Mouse (Mus musculus): ENCODE measurements around the gene Pih1d2. TPM values are rescaled to one million over a fixed set of nuclear protein-coding genes. Genes with fewer than 3 reads are reported as not detected.

Pih1d2 gene
- polyA plus RNA-seq, 1 experiment from 2014 or later = 5.6 TPM

DNA sequence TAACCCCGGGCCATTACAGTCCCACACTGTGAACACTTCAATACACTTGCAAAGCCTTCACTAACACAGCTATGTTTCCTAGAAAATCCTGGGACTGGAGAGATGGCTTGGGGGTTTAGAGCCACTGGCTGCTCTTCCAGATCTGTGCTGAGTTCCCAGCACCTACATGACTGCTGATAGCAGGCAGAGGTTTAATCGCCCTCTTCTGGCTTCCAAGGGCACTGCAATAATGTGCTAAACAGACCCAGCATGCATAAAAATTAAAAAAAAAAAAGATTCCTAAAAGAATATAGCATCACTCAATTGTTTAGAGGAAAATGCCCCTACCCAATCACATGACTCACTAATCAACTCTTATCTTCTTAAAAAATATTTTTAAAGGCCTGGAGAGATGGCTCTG lies 15.9 kb downstream of the Pih1d2 start:
- DNase-seq (ENCODE audit: low spot score) (no peak), ATAC-seq (ENCODE audit: insufficient number of reproducible peaks, low FRiP score, low TSS enrichment, low read depth) (no peak)
- Histone ChIP-seq H3K9me3 (ENCODE audit: control insufficient read depth, low read length) (no peaks in the 10 kb centered on the region), H3K36me3 (ENCODE audit: control insufficient read depth, insufficient read depth, low read length) (peaks cover 3% of the 10 kb centered on the region; the same call in 1 of the 2 replicates), H3K4me3 (ENCODE audit: low read depth, low read length) (no peak overlapping the region), H3K27ac (replicated peaks; ENCODE audit: low read depth, low read length) (no peak overlapping the region), H3K9ac (ENCODE audit: low read length) (no peak overlapping the region), H3K4me1 (ENCODE audit: control insufficient read depth, insufficient read depth, low read length) (no peaks in the 10 kb centered on the region), H3K4me2 (ENCODE audit: low read depth, severe bottlenecking) (no peak overlapping the region), H3K27me3 (ENCODE audit: control insufficient read depth, insufficient read depth, low read length) (no peaks in the 10 kb centered on the region)
- 52% methylated on average over 2 of the region's 2 CpGs for WGBS

DNA sequence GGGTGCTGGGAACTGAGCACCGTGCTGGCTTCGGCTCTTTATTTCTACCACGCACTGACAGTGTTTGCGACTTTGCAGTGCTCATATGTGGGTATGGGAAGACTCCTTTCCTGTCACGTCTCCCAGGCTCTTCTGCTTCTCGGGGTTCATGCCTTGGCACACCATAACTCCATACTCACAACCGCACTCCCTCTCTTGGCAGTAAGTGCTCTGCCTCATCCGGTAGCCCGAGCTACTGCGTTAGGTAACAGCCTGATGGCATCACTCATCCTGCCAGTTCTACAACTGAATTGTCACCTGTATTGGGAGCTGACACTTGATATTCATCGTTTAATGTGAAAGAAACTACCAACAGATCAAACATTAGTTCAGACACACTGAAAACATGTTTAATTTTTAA lies 17.1 kb downstream of the Pih1d2 start:
- Histone ChIP-seq H3K4me2 (ENCODE audit: low read depth, severe bottlenecking) (no peak overlapping the region), H3K4me1 (ENCODE audit: control insufficient read depth, insufficient read depth, low read length) (no peaks in the 10 kb centered on the region), H3K4me3 (ENCODE audit: low read depth, low read length) (no peak overlapping the region), H3K9ac (ENCODE audit: low read length) (no peak overlapping the region), H3K27ac (replicated peaks; ENCODE audit: low read depth, low read length) (no peak overlapping the region), H3K27me3 (ENCODE audit: control insufficient read depth, insufficient read depth, low read length) (no peaks in the 10 kb centered on the region), H3K9me3 (ENCODE audit: control insufficient read depth, low read length) (no peaks in the 10 kb centered on the region), H3K36me3 (ENCODE audit: control insufficient read depth, insufficient read depth, low read length) (peaks cover 3% of the 10 kb centered on the region; the same call in 1 of the 2 replicates)
- DNase-seq (ENCODE audit: low spot score) = no peak
- 94% methylated on average over 11 of the region's 11 CpGs for WGBS
- no peak for ATAC-seq (ENCODE audit: insufficient number of reproducible peaks, low FRiP score, low TSS enrichment, low read depth)

DNA sequence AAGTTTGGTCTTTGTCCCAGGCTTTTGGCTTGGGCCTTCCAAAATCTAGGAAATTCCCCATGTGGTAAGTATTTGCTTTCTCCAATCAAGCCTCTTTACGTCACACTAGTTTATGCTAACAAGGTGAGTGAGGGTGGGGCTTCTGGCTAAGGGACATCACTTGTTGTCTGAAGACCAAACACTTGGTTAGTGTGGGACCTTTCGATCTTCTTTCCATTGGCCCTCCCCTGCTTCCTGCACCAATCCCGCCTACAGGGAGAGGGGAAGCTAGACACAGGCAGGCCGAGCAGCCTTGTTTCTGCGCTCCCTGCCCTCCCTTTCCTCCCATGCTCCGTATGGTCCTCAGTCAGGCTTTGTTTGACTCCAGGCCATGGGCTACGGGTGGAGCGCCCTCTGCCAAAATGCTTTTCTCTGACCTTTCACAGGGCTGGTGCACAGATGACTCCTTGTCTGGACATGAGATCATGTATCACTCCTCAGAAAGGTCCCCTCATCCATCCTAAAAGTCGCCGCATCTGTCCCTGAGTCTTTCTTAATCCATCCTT lies 29.8 kb downstream of the Pih1d2 start:
- Histone ChIP-seq H3K4me1 (ENCODE audit: control insufficient read depth, insufficient read depth, low read length) (no peaks in the 10 kb centered on the region), H3K9ac (ENCODE audit: low read length) (no peak overlapping the region), H3K27ac (replicated peaks; ENCODE audit: low read depth, low read length) (no peak overlapping the region), H3K9me3 (ENCODE audit: control insufficient read depth, low read length) (no peaks in the 10 kb centered on the region), H3K4me2 (ENCODE audit: low read depth, severe bottlenecking) (no peak overlapping the region), H3K4me3 (ENCODE audit: low read depth, low read length) (no peak overlapping the region), H3K27me3 (ENCODE audit: control insufficient read depth, insufficient read depth, low read length) (no peaks in the 10 kb centered on the region), H3K36me3 (ENCODE audit: control insufficient read depth, insufficient read depth, low read length) (peaks cover 13% of the 10 kb centered on the region)
- 82% methylated on average over 10 of the region's 10 CpGs for WGBS
- DNase-seq (ENCODE audit: low spot score) (no peak), ATAC-seq (ENCODE audit: insufficient number of reproducible peaks, low FRiP score, low TSS enrichment, low read depth) (no peak)

DNA sequence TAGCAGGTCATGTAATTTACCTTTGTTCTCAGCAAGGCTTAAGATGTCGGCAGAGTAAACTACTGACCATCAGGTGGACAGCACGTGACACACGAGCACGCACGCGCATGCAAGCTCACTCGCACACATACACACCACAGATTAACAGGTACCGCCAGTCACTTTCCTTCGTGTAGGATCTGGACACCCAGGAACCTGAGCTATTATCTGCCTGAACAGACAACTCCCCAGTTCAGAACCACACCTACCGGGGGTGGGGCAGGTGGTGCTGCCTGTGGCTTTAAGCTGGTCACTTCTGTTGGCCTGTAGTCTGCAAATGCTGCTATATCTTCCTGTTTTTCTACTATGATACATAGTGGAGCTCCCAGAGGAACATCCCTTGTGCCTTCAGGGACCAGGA lies 33.4 kb downstream of the Pih1d2 start:
- WGBS = 94% methylated on average over 10 of the region's 10 CpGs
- Histone ChIP-seq H3K4me3 (ENCODE audit: low read depth, low read length) (no peak overlapping the region), H3K4me1 (ENCODE audit: control insufficient read depth, insufficient read depth, low read length) (no peaks in the 10 kb centered on the region), H3K27me3 (ENCODE audit: control insufficient read depth, insufficient read depth, low read length) (no peaks in the 10 kb centered on the region), H3K9ac (ENCODE audit: low read length) (no peak overlapping the region), H3K36me3 (ENCODE audit: control insufficient read depth, insufficient read depth, low read length) (peaks cover 13% of the 10 kb centered on the region), H3K9me3 (ENCODE audit: control insufficient read depth, low read length) (no peaks in the 10 kb centered on the region), H3K27ac (replicated peaks; ENCODE audit: low read depth, low read length) (no peak overlapping the region), H3K4me2 (ENCODE audit: low read depth, severe bottlenecking) (no peak overlapping the region)
- ATAC-seq (ENCODE audit: insufficient number of reproducible peaks, low FRiP score, low TSS enrichment, low read depth) (no peak), DNase-seq (ENCODE audit: low spot score) (no peak)

DNA sequence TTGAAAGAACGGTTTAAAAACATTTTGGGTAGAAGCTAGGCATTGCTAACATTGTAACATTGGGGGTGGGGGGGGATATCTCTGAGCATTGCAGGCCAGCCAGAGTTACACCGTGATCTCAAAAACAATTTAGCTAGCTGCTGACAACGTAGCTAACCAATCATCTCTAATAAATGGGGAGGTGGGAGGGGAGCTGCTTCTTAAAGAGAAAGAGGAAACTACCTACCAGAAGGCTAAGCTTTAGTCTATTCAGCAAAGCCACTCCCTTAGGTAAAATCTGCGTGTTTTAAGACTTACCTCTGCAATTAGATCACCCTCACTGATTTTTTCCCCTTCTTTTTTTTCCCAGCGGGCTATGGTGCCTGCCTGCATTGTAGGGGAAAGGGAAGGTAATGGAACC lies 41.3 kb downstream of the Pih1d2 start:
- no peak overlapping the region for H3K9ac ChIP-seq (ENCODE audit: low read length)
- H3K4me1 ChIP-seq (ENCODE audit: control insufficient read depth, insufficient read depth, low read length) = peaks cover 9% of the 10 kb centered on the region; the same call in 1 of the 2 replicates
- 31% methylated on average over 5 of the region's 5 CpGs for WGBS
- H3K4me2 ChIP-seq (ENCODE audit: low read depth, severe bottlenecking) = peak overlapping the region; percentile 41
- ATAC-seq (ENCODE audit: insufficient number of reproducible peaks, low FRiP score, low TSS enrichment, low read depth) = no peak
- no peak overlapping the region for H3K27ac ChIP-seq (replicated peaks; ENCODE audit: low read depth, low read length)
- peak overlapping the region; percentile 57 for H3K4me3 ChIP-seq (ENCODE audit: low read depth, low read length)
- no peak for DNase-seq (ENCODE audit: low spot score)
- peaks cover under 1% of the 10 kb centered on the region; the same call in 1 of the 2 replicates for H3K36me3 ChIP-seq (ENCODE audit: control insufficient read depth, insufficient read depth, low read length)
- H3K9me3 ChIP-seq (ENCODE audit: control insufficient read depth, low read length) = no peaks in the 10 kb centered on the region
- H3K27me3 ChIP-seq (ENCODE audit: control insufficient read depth, insufficient read depth, low read length) = no peaks in the 10 kb centered on the region

DNA sequence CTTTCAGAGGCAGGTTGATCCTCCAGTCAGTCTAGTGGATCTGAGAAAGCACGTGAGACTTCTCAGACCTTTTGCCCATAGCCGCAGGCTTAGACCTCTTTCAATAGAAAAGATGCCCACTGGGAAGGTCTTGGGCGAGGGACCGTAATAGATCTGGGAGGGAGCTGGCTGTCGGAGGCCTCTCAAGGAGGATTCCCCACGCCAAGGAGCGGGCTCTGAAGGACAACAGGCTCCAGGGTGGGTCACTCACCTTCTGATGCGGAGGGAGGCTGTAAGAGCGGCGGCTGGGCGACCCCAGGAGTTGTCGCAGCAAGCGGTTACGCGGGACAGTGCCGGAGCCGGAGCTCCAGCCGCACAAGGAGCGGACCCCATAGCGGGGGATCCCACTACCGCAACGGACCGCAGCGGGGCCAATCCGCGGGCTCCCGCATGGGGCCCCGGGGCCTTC lies 41.8 kb downstream of the Pih1d2 start:
- Histone ChIP-seq H3K4me2 (ENCODE audit: low read depth, severe bottlenecking) (peak overlapping the region; percentile 41), H3K27me3 (ENCODE audit: control insufficient read depth, insufficient read depth, low read length) (no peaks in the 10 kb centered on the region), H3K36me3 (ENCODE audit: control insufficient read depth, insufficient read depth, low read length) (no peaks in the 10 kb centered on the region), H3K4me3 (ENCODE audit: low read depth, low read length) (peak overlapping the region; percentile 57), H3K27ac (replicated peaks; ENCODE audit: low read depth, low read length) (no peak overlapping the region), H3K9me3 (ENCODE audit: control insufficient read depth, low read length) (no peaks in the 10 kb centered on the region), H3K4me1 (ENCODE audit: control insufficient read depth, insufficient read depth, low read length) (peaks cover 9% of the 10 kb centered on the region; the same call in 1 of the 2 replicates), H3K9ac (ENCODE audit: low read length) (peak overlapping the region; percentile 55)
- DNase-seq (ENCODE audit: low spot score) (no peak), ATAC-seq (ENCODE audit: insufficient number of reproducible peaks, low FRiP score, low TSS enrichment, low read depth) (peak; percentile 77)
- 0% methylated on average over 28 of the region's 28 CpGs for WGBS

DNA sequence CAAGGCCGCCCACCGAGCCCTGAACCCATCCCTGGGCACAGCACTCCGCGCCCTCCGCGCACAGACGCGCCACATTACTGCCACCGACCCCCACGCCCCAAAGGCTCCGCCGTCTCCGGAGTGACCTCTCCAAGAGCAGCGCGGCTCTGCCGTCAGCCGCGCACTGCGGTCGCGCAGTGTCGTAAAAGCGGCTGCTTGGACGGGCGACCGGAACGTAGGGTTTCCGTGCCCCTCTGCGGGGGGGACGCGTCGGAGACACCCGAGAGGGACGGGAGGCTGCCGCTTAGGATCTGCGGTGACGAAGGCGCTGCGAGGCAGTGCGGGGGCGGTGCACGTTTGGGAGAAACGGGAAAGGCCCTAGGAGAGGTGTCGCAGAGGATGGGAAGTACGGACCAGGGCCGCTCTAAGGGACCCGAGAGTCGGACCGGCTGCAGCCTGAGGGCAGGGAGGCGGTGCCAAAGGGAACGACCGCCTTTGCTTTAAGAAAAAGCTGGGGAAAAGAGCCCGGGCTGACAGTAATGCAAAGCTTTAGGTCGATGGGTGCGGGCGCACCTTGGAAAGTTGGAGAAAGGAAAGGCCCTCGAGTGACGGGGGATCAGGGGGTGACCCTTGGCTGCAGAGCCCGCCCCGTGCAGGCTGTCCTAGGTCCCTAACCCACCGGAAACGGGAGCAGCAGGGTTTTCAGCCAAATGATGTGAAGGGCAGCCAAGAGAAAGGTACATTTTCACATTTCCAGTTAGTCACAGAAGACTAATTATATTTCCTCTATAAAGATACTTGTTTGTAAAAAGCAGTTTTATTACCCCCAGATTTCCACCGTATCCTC lies 42.5 kb downstream of the Pih1d2 start, which contains the start of gene Dlat:
TSS of gene Dlat (minus strand) at position 389 of the 826 bp plus-strand sequence.
- H3K9me3 ChIP-seq (ENCODE audit: control insufficient read depth, low read length) = no peaks in the 10 kb centered on the region
- peak within 1 kb of the TSS; percentile 81 for H3K27ac ChIP-seq (replicated peaks; ENCODE audit: low read depth, low read length)
- under 1% methylated on average over 63 of the region's 63 CpGs for WGBS
- H3K4me1 ChIP-seq (ENCODE audit: control insufficient read depth, insufficient read depth, low read length) = peaks cover 9% of the 10 kb centered on the region; the same call in 1 of the 2 replicates
- H3K27me3 ChIP-seq (ENCODE audit: control insufficient read depth, insufficient read depth, low read length) = no peaks in the 10 kb centered on the region
- peak; percentile 89 for DNase-seq (ENCODE audit: low spot score)
- H3K9ac ChIP-seq (ENCODE audit: low read length) = peak within 1 kb of the TSS; percentile 55
- peak within 1 kb of the TSS; percentile 57 for H3K4me3 ChIP-seq (ENCODE audit: low read depth, low read length)
- no peaks in the 10 kb centered on the region for H3K36me3 ChIP-seq (ENCODE audit: control insufficient read depth, insufficient read depth, low read length)
- peak within 1 kb of the TSS; percentile 41 for H3K4me2 ChIP-seq (ENCODE audit: low read depth, severe bottlenecking)
- ATAC-seq (ENCODE audit: insufficient number of reproducible peaks, low FRiP score, low TSS enrichment, low read depth) = peak; percentile 92

DNA sequence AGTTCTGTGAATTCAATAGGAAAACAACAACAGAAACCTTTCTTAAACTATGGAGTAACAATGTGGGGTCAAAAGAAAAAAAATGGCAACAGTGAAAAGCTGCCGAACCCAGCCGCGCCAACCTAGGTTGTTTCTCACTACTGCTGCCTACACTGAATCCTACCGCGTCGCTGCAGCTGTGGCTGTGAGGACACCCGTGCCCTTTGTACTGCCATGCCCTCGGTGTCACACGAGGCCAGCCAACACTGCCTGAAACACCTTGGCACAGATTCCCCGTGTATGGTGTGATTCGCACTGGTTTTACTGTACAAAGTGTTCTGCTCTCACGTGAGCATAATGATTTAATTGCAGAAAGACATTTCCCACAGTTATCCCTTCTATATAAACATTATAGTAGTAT lies 43.3 kb downstream of the Pih1d2 start:
- Histone ChIP-seq H3K4me3 (ENCODE audit: low read depth, low read length) (peak overlapping the region; percentile 57), H3K4me1 (ENCODE audit: control insufficient read depth, insufficient read depth, low read length) (peaks cover 9% of the 10 kb centered on the region; the same call in 1 of the 2 replicates), H3K9me3 (ENCODE audit: control insufficient read depth, low read length) (no peaks in the 10 kb centered on the region), H3K27me3 (ENCODE audit: control insufficient read depth, insufficient read depth, low read length) (no peaks in the 10 kb centered on the region), H3K36me3 (ENCODE audit: control insufficient read depth, insufficient read depth, low read length) (no peaks in the 10 kb centered on the region), H3K4me2 (ENCODE audit: low read depth, severe bottlenecking) (peak overlapping the region; percentile 41), H3K27ac (replicated peaks; ENCODE audit: low read depth, low read length) (no peak overlapping the region), H3K9ac (ENCODE audit: low read length) (0 out of 2 replicates have a peak overlapping the region, but pooled peaks have one; percentile 22)
- 18% methylated on average over 12 of the region's 12 CpGs for WGBS
- ATAC-seq (ENCODE audit: insufficient number of reproducible peaks, low FRiP score, low TSS enrichment, low read depth) = no peak
- peak; percentile 40 for DNase-seq (ENCODE audit: low spot score)

Data from limb, embryonic 11.5 days (tissue).